Mouse (Mus musculus) macrophage (primary cell): Measurements from ENCODE around the gene Alkbh3. TPM values are rescaled to one million over a fixed set of nuclear protein-coding genes. Genes with fewer than 3 reads are reported as not detected.

Experiments used
- H3K27ac ChIP-seq: fragments of 350-480 bp; formaldehyde crosslinking; 2 replicates; pipeline ENCODE4 v1.9.0; 2021
- H3K36me3 ChIP-seq: fragments of 350-480 bp; formaldehyde crosslinking; 2 replicates; pipeline ENCODE4 v1.9.0; 2021; ENCODE audit errors: inconsistent target
- H3K4me3 ChIP-seq: fragments of 350-480 bp; formaldehyde crosslinking; 2 replicates; pipeline ENCODE4 v1.9.0; 2021; ENCODE audit errors: inconsistent target
- H3K79me2 ChIP-seq: fragments of 350-480 bp; formaldehyde crosslinking; 2 replicates; pipeline ENCODE4 v1.9.0; 2021; ENCODE audit errors: inconsistent target
- WGBS: methylation state at CpG from one replicate; pipeline ENCODE4 v1.1.7; 2026; ENCODE audit warnings: inconsistent platforms; ENCODE audit not compliant: missing documents; 5-methylcytosine and 5-hydroxymethylcytosine counted together
- polyA plus RNA-seq: library from polyadenylated mRNA; stranded (reverse); fragments of 250-400 nt; gene quantifications from 3 replicates; pipeline ENCODE4 v1.2.4, GENCODE M21; 2018; ENCODE audit warnings: inconsistent platforms

Alkbh3 gene
- polyA plus RNA-seq, 1 experiment from 2014 or later = 37.9 TPM

DNA sequence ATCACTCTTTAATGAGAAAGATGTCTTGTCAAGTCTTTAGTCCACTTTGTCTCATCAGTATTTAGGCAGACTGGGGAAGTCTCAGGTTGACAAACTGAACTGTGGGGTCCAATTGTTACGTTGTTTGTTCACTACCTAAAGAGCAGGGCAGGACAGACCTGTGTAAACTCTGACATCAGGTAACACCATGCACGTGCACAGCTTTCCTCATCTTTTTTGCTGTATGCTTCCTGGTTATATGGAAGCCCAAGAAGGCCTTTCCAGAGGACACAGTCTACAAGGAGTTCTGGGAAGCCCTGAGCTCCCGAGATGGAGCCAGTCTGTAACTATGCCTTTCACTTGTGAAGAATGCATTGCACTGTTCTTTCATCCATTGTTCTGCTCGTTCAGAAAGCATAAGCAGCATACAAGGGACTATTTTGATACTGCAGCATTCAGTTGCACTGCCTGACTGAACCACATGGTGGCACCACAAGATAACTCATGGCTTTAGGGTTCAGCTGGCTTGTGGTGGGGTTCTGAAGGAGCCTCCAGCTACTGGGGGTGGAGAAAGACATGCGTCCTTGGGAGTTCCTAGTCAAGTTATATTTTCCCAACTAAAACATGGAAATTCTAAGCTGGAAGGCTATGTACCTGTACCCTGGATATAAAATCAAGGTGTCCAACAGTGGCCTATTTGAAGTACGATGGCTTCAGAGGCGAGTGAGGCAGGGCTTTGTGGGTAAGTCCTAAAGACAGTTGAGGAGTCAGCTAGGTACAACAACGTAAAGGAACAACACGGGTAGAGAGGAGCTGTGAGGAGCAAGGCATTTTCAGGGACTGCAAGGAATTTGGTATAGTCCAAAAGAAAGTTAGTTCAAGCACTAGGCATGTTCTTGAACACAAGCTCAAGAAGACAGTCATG lies 25.1 kb upstream of the Alkbh3 start:
- peaks cover 20% of the 10 kb centered on the region; the same call in 1 of the 2 replicates for H3K36me3 ChIP-seq
- no peaks in the 10 kb centered on the region for H3K79me2 ChIP-seq
- no peak overlapping the region for H3K27ac ChIP-seq
- WGBS = 76% methylated on average over 9 of the region's 9 CpGs
- H3K4me3 ChIP-seq = no peak overlapping the region

DNA sequence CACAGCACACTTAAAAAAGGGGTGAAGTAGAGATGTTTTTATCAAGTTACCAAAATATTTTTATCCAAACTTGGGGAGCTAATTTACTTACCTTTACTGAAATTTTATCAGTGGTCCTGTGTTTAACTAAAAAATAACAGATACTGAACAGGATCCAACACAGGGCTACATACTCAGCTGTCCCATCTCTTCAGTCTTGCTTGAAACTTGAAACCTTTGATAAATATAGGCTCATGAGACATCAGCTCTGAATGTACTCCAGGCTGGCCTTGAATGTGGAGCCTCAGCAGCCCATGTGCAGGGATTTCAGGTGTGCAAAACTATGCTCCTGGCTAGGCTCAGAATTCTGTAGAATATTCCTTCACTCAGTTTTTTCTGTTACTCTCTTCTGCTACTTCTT lies 20.0 kb upstream of the Alkbh3 start:
- no peaks in the 10 kb centered on the region for H3K79me2 ChIP-seq
- H3K27ac ChIP-seq = no peak overlapping the region
- peaks cover 20% of the 10 kb centered on the region; the same call in 1 of the 2 replicates for H3K36me3 ChIP-seq
- H3K4me3 ChIP-seq = no peak overlapping the region

GRCm38 (mm10) chr2:94024637-94025036 lies 14.0 kb upstream of the Alkbh3 start:
- 15% methylated on average over 6 of the region's 6 CpGs for WGBS
- no peaks in the 10 kb centered on the region for H3K79me2 ChIP-seq
- H3K36me3 ChIP-seq = no peaks in the 10 kb centered on the region
- H3K4me3 ChIP-seq = no peak overlapping the region
- H3K27ac ChIP-seq = no peak overlapping the region

DNA sequence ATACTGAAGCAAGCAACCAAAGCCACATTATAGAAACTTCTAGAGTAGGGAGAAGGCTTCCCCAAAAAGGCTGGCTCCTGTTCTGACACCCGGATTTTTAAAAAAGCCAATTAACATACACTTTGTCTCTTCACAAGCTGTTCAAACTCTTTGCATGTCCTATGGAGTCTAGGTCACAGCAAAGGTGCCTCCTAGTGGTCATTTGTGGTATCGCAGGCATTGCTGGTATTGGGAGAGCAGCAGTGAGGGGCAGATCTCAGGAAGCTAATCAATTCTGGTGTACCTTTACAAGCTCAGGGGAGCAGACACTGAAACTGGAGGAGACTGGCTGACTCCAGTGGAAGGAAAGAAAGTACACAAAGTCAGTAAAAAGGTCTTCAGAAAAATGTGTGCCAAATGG lies 8.3 kb downstream of the Alkbh3 start:
- Histone ChIP-seq H3K79me2 (no peaks in the 10 kb centered on the region), H3K36me3 (peaks cover 73% of the 10 kb centered on the region), H3K4me3 (no peak overlapping the region), H3K27ac (no peak overlapping the region)
- 0% methylated on average over 2 of the region's 2 CpGs for WGBS

DNA sequence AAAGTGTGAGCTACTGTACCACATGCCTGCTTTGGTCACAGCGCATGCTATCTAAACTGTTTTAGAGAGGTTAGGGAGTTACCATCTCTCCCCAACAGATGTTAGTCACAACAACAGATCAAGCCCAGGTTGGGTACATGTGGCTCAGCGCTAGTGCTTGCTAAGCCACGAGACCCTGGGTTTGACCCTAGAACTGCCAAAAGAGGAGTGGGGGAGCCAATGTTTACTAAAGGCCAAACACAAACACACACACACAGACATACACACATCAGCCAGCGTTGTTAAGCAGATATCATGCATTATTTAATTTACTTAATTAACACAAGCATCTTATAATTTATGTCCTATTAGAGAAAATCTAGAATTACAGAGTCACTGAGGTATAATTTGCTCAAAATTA lies 8.7 kb downstream of the Alkbh3 start:
- peaks cover 72% of the 10 kb centered on the region for H3K36me3 ChIP-seq
- H3K79me2 ChIP-seq = no peaks in the 10 kb centered on the region
- WGBS = 94% methylated on average over 4 of the region's 4 CpGs
- no peak overlapping the region for H3K27ac ChIP-seq
- no peak overlapping the region for H3K4me3 ChIP-seq

GRCm38 (mm10) chr2:94001411-94001810 lies 9.2 kb downstream of the Alkbh3 start:
- peaks cover 73% of the 10 kb centered on the region for H3K36me3 ChIP-seq
- H3K79me2 ChIP-seq = no peaks in the 10 kb centered on the region
- H3K27ac ChIP-seq = no peak overlapping the region
- WGBS = 93% methylated on average over 6 of the region's 6 CpGs
- no peak overlapping the region for H3K4me3 ChIP-seq

DNA sequence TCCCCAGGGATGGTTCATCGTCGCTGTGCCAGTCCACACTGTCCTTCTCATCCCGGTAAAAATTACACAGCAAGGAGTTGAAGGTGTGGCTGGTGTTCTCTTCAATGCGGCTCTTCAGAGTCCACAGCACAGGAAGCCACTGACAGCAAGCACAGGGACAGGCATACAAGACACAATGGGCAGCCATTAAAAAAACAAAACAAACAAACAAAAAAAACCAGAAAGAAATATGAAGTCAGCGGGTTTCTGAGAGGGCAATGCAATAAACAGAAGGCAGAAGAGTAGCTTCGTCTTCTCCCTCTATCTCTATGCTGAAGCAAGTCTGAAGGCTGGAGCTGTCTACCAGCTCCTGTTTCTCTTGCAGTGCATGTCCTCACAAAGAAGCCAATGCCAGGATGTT lies 14.4 kb downstream of the Alkbh3 start, which contains the start of gene Gm27027:
Gene Gm27027, minus strand, starts transcription at position 101 of the 400 bp plus-strand sequence.
- H3K79me2 ChIP-seq = no peaks in the 10 kb centered on the region
- no peak within 1 kb of the TSS for H3K4me3 ChIP-seq
- 89% methylated on average over 6 of the region's 6 CpGs for WGBS
- H3K36me3 ChIP-seq = peaks cover 74% of the 10 kb centered on the region
- no peak within 1 kb of the TSS for H3K27ac ChIP-seq

DNA sequence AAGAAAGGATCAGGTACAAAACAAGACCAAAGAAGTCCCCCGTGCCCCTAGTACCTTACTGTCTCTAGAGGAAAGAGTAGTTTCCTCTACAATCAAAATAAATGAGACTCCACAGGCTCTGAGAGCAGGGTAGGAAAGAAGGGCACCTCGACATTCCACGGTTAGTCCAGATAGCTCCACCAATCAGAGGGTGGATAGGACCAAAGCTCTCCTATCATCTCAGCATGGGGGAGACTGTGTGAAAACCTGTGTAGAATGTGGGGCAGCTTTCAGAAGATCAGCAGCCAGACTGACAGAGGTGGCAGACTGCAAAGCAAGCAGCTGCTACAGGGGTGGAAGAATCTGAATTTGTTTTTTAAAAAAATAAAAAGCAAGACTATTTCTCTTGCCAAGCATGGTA lies 17.8 kb downstream of the Alkbh3 start:
- 89% methylated on average over 3 of the region's 3 CpGs for WGBS
- no peak overlapping the region for H3K27ac ChIP-seq
- H3K36me3 ChIP-seq = peaks cover 72% of the 10 kb centered on the region
- H3K4me3 ChIP-seq = no peak overlapping the region
- no peaks in the 10 kb centered on the region for H3K79me2 ChIP-seq

DNA sequence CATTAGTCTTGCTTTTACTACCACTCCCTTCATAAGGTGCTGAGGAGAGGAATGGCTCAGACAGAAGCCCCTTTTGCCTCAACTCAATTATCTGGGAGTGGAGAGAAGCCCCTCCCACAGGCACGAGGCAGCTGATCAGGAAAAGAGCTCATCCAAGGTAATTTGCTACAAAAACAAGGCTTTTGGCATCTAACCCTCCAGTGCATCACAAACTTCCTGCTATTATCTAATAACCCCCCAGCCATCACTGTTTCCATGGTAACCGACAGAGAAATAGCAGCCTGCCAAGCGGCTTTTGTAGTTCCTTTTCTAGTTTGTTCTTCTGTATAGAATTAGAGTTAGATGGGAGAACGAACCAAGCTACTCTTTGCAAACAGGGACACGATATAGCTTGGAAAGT lies 18.3 kb downstream of the Alkbh3 start:
- Histone ChIP-seq H3K27ac (no peak overlapping the region), H3K36me3 (peaks cover 73% of the 10 kb centered on the region), H3K79me2 (no peaks in the 10 kb centered on the region), H3K4me3 (no peak overlapping the region)
- 88% methylated on average over 5 of the region's 5 CpGs for WGBS

GRCm38 (mm10) chr2:93991336-93991735 lies 19.3 kb downstream of the Alkbh3 start:
- no peak overlapping the region for H3K27ac ChIP-seq
- H3K36me3 ChIP-seq = peaks cover 74% of the 10 kb centered on the region
- H3K79me2 ChIP-seq = no peaks in the 10 kb centered on the region
- 93% methylated on average over 3 of the region's 3 CpGs for WGBS
- H3K4me3 ChIP-seq = no peak overlapping the region

- Histone ChIP-seq H3K36me3 (peaks cover 51% of the 10 kb centered on the region; the same call in 1 of the 2 replicates), H3K27ac (no peak overlapping the region), H3K79me2 (no peaks in the 10 kb centered on the region), H3K4me3 (no peak overlapping the region)
- 73% methylated on average over 2 of the region's 2 CpGs for WGBS
These were observed 22.2 kb downstream of the Alkbh3 start for GRCm38 (mm10) chr2:93988440-93988839.

GRCm38 (mm10) chr2:93982457-93983235 lies 28.0 kb downstream of the Alkbh3 start:
- Histone ChIP-seq H3K36me3 (peaks cover 49% of the 10 kb centered on the region), H3K27ac (no peak overlapping the region), H3K79me2 (no peaks in the 10 kb centered on the region), H3K4me3 (no peak overlapping the region)
- 93% methylated on average over 4 of the region's 4 CpGs for WGBS

GRCm38 (mm10) chr2:93979249-93980120 lies 31.1 kb downstream of the Alkbh3 start:
- WGBS = 93% methylated on average over 7 of the region's 7 CpGs
- no peak overlapping the region for H3K27ac ChIP-seq

More at GRCm38 (mm10) chr2:93979249-93980120, 31.1 kb downstream of the Alkbh3 start:
- Histone ChIP-seq H3K4me3 (no peak overlapping the region), H3K79me2 (no peaks in the 10 kb centered on the region), H3K36me3 (peaks cover 34% of the 10 kb centered on the region)
